Mouse (Mus musculus) lung, adult 2 months (tissue): ENCODE results near the gene Chrna3.

Experiments used
- CTCF ChIP-seq: fragments of 200-500 bp; IDR thresholded peaks from 2 replicates; pipeline ENCODE4 v1.5.1; 2011; ENCODE audit warnings: mild to moderate bottlenecking, low read length, control low read depth; ENCODE audit not compliant: insufficient read depth
- POLR2A ChIP-seq: fragments of 200-500 bp; IDR thresholded peaks from 2 replicates; pipeline ENCODE4 v1.6.1; 2011; ENCODE audit warnings: low read depth, mild to moderate bottlenecking, control low read depth, low read length, borderline replicate concordance; ENCODE audit errors: extremely low read depth

- TF ChIP-seq CTCF (no peak), POLR2A (no peak)
These were observed 15.6 kb downstream of the Chrna3 start for GRCm38 (mm10) chr9:55010588-55011350.
